Mouse (Mus musculus): ENCODE data around the gene Cux2.
A peak's percentile ranks its signal among the peaks of the same experiment; 100 is the strongest.

DNA sequence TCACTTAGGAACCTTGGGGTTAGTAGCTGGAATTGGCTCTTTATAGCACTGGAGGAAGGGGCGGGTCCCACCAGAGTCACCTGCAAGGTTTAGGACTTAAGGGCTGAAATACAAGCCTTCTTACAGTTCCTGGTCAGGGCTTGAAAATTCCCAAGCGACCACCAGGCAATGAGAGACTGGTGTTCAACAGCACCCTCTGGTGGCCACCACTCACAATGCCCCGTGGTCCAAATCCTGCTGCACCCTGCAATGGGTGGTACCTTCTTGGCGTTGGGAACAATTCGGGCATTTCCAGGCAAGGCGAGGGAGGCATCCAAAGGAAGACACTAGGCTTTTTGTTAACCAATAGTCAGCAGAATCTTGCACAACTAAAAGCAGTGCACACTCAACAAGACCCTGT, 170.7 kb downstream of the Cux2 start:
- peak; percentile 86 for TF ChIP-seq CTCF (IDR thresholded peaks at IDR 0.05; ENCODE audit: control insufficient read depth, insufficient read depth, low read length)
- no peak for TF ChIP-seq POLR2A (IDR thresholded peaks at IDR 0.05; ENCODE audit: borderline replicate concordance, control insufficient read depth, low read depth, low read length)
